Mouse (Mus musculus) stomach, embryonic 14.5 days (tissue): ENCODE data around the gene Lnx1. TPM values are rescaled to one million over a fixed set of nuclear protein-coding genes. Genes with fewer than 3 reads are reported as not detected.

Source experiments
- ATAC-seq: fragments of 200-750 bp; cut with Nextera tagmentation; 2 replicates; pipeline ENCODE4 v1.8.0; 2017; ENCODE audit warnings: low read depth, moderate TSS enrichment; ENCODE audit not compliant: insufficient number of reproducible peaks, insufficient read depth, low FRiP score
- H3K27ac ChIP-seq: fragments of 300-500 bp; sonication (generic); 2 replicates; pipeline ENCODE4 v1.5.1; 2014; ENCODE audit warnings: mild to moderate bottlenecking, low read length, moderate library complexity, mixed read lengths
- H3K27me3 ChIP-seq: fragments of 300-500 bp; sonication (generic); 2 replicates; pipeline ENCODE4 v1.6.1; 2014; ENCODE audit warnings: low read length, control low read depth, mixed read lengths; ENCODE audit not compliant: control insufficient read depth, insufficient read depth
- H3K36me3 ChIP-seq: fragments of 300-500 bp; sonication (generic); 2 replicates; pipeline ENCODE4 v1.6.1; 2014; ENCODE audit warnings: mild to moderate bottlenecking, control low read depth, low read length, moderate library complexity, mixed read lengths; ENCODE audit not compliant: control insufficient read depth, insufficient read depth
- H3K4me1 ChIP-seq: fragments of 300-500 bp; sonication (generic); 2 replicates; pipeline ENCODE4 v1.6.1; 2014; ENCODE audit warnings: low read length, control low read depth, mixed read lengths; ENCODE audit not compliant: control insufficient read depth, insufficient read depth
- H3K4me2 ChIP-seq: fragments of 300-500 bp; sonication (generic); replicated peaks from 2 replicates; pipeline ENCODE4 v1.6.1; 2014; ENCODE audit warnings: low read depth, low read length, control low read depth
- H3K4me3 ChIP-seq: fragments of 300-500 bp; sonication (generic); 2 replicates; pipeline ENCODE4 v1.5.1; 2014; ENCODE audit warnings: low read depth, low read length, control low read depth
- H3K9ac ChIP-seq: fragments of 300-500 bp; sonication (generic); replicated peaks from 2 replicates; pipeline ENCODE4 v1.6.1; 2014; ENCODE audit warnings: low read depth, mild to moderate bottlenecking, control low read depth, low read length, moderate library complexity, mixed read lengths
- H3K9me3 ChIP-seq: fragments of 300-500 bp; sonication (generic); 2 replicates; pipeline ENCODE4 v1.6.1; 2016; ENCODE audit warnings: low read depth, low read length, control low read depth; ENCODE audit not compliant: control insufficient read depth
- WGBS: fragments of 180-500 bp; shearing (Covaris S2); extraction: QIAGEN DNeasy Blood & Tissue Kit; methylation state at CpG from one replicate; pipeline ENCODE4 v1.1.7; 2014; 5-methylcytosine and 5-hydroxymethylcytosine counted together
- polyA plus RNA-seq: library from polyadenylated mRNA; unstranded; fragments of >200 nt; fragmentation: Nextera tagmentation; extraction: Ambion mirVana; gene quantifications from 2 replicates; pipeline ENCODE4 v1.2.1, GENCODE M21; 2014

Lnx1 gene
- polyA plus RNA-seq, 1 experiment from 2014 or later: 4.9 TPM

GRCm38 (mm10) chr5:74677399-74678338 lies 25.0 kb downstream of the Lnx1 start:
- peak overlapping the region; percentile 10; the same call in 1 of the 2 replicates for H3K27ac ChIP-seq
- no peak for ATAC-seq
- no peak overlapping the region for H3K4me2 ChIP-seq
- H3K4me1 ChIP-seq: 0 out of 2 replicates have a peak, but pooled peaks cover 2% of the 10 kb centered on the region
- WGBS: 57% methylated on average over 19 of the region's 19 CpGs
- no peaks in the 10 kb centered on the region for H3K36me3 ChIP-seq
- H3K4me3 ChIP-seq: no peak overlapping the region
- H3K9ac ChIP-seq: no peak overlapping the region
- no peaks in the 10 kb centered on the region for H3K27me3 ChIP-seq
- no peaks in the 10 kb centered on the region for H3K9me3 ChIP-seq

DNA sequence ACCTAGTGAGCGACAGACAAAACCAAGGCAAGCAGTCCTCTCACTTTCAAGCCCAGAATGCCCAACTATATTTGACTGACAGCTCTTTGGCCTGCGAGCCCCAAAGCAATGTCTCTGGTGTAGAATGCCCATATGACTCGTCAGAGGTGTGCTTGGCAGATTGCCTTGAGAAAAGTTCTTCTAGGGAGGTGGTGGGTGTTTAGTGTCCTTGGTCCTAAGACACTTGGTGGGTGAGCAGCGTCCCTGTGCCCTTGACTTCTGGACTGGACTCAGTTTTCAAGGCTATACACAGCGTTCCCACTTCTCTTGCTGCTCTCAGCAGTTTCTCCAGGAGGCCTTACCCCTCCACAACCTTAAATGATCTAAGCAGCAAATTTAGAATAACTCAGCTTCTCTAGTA lies 30.2 kb downstream of the Lnx1 start:
- WGBS: 82% methylated on average over 5 of the region's 5 CpGs
- Histone ChIP-seq H3K27me3 (no peaks in the 10 kb centered on the region), H3K4me3 (no peak overlapping the region), H3K4me1 (0 out of 2 replicates have a peak, but pooled peaks cover 2% of the 10 kb centered on the region), H3K9ac (no peak overlapping the region), H3K36me3 (no peaks in the 10 kb centered on the region), H3K9me3 (no peaks in the 10 kb centered on the region), H3K4me2 (no peak overlapping the region), H3K27ac (no peak overlapping the region)
- no peak for ATAC-seq

- no peaks in the 10 kb centered on the region for H3K27me3 ChIP-seq
- ATAC-seq: no peak
- 78% methylated on average over 3 of the region's 3 CpGs for WGBS
- H3K36me3 ChIP-seq: no peaks in the 10 kb centered on the region
- no peak overlapping the region for H3K4me3 ChIP-seq
- H3K9ac ChIP-seq: no peak overlapping the region
- no peaks in the 10 kb centered on the region for H3K4me1 ChIP-seq
- no peaks in the 10 kb centered on the region for H3K9me3 ChIP-seq
- no peak overlapping the region for H3K4me2 ChIP-seq
- no peak overlapping the region for H3K27ac ChIP-seq
Measured at GRCm38 (mm10) chr5:74670877-74671276, 31.8 kb downstream of the Lnx1 start.

GRCm38 (mm10) chr5:74669925-74670324 lies 32.8 kb downstream of the Lnx1 start:
- WGBS: 80% methylated on average over 6 of the region's 6 CpGs

GRCm38 (mm10) chr5:74668956-74669355 lies 33.8 kb downstream of the Lnx1 start:
- no peaks in the 10 kb centered on the region for H3K4me1 ChIP-seq
- ATAC-seq: no peak
- H3K9ac ChIP-seq: no peak overlapping the region
- no peaks in the 10 kb centered on the region for H3K36me3 ChIP-seq
- no peak overlapping the region for H3K4me3 ChIP-seq
- WGBS: 59% methylated on average over 6 of the region's 6 CpGs
- H3K9me3 ChIP-seq: no peaks in the 10 kb centered on the region
- no peak overlapping the region for H3K27ac ChIP-seq
- H3K4me2 ChIP-seq: no peak overlapping the region
- H3K27me3 ChIP-seq: no peaks in the 10 kb centered on the region

More at GRCm38 (mm10) chr5:74669925-74670324, 32.8 kb downstream of the Lnx1 start:
- Histone ChIP-seq H3K27ac (no peak overlapping the region), H3K36me3 (no peaks in the 10 kb centered on the region), H3K9ac (no peak overlapping the region), H3K27me3 (no peaks in the 10 kb centered on the region), H3K4me2 (no peak overlapping the region), H3K4me3 (no peak overlapping the region), H3K9me3 (no peaks in the 10 kb centered on the region), H3K4me1 (no peaks in the 10 kb centered on the region)
- no peak for ATAC-seq

DNA sequence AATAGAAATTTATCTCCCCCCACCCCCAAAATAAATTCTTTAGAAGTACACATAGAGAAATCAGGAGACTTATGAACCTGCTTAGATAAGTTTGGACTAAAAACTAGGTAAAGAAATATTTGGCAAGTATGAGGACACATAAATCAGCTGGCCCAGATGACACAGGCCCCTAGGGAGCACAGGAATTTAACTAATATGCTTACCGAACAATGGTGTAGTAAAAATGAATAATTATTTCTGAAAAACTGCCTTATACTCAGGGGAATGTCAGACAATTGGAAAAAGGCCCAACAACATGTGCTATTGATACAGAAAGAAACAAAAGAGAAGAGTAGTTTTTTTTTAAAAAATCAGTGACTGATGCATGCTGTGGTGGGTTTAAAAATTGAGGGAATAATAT lies 40.1 kb downstream of the Lnx1 start:
- Histone ChIP-seq H3K9me3 (no peaks in the 10 kb centered on the region), H3K9ac (no peak overlapping the region), H3K36me3 (no peaks in the 10 kb centered on the region), H3K4me3 (no peak overlapping the region), H3K4me2 (no peak overlapping the region), H3K27me3 (no peaks in the 10 kb centered on the region), H3K27ac (no peak overlapping the region), H3K4me1 (peaks cover 13% of the 10 kb centered on the region; the same call in 1 of the 2 replicates)
- ATAC-seq: no peak
- 40% methylated on average over 1 of the region's 1 CpGs for WGBS

GRCm38 (mm10) chr5:74661734-74662560 lies 40.8 kb downstream of the Lnx1 start:
- no peak overlapping the region for H3K27ac ChIP-seq
- no peak overlapping the region for H3K4me3 ChIP-seq
- no peak overlapping the region for H3K9ac ChIP-seq
- WGBS: 45% methylated on average over 4 of the region's 4 CpGs
- ATAC-seq: no peak
- H3K4me1 ChIP-seq: peaks cover 13% of the 10 kb centered on the region; the same call in 1 of the 2 replicates
- H3K9me3 ChIP-seq: no peaks in the 10 kb centered on the region
- no peak overlapping the region for H3K4me2 ChIP-seq
- H3K36me3 ChIP-seq: no peaks in the 10 kb centered on the region
- H3K27me3 ChIP-seq: no peaks in the 10 kb centered on the region

DNA sequence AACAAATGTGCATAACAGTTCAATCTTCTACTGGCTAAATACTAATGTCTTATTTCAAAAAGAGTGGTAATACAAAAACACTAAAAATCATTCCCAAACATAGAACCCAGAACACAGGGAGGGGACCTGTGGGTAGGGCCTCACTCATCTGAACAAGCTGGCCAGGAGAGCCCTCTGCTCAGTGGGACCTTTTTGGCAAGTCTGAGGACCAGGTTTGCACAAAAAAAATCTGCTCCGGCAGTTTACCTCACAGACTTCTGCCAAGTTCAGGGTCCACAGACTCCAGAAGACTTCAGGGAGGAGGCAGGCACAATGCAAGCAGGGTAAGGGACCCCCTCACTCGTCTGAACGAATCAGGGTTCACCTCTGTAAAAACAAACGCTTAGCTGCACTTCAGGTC lies 42.9 kb downstream of the Lnx1 start:
- H3K9ac ChIP-seq: no peak overlapping the region
- no peak for ATAC-seq
- no peaks in the 10 kb centered on the region for H3K36me3 ChIP-seq
- H3K4me3 ChIP-seq: no peak overlapping the region
- 35% methylated on average over 4 of the region's 4 CpGs for WGBS
- H3K4me2 ChIP-seq: no peak overlapping the region
- H3K9me3 ChIP-seq: no peaks in the 10 kb centered on the region
- no peaks in the 10 kb centered on the region for H3K27me3 ChIP-seq
- no peak overlapping the region for H3K27ac ChIP-seq
- H3K4me1 ChIP-seq: peaks cover 13% of the 10 kb centered on the region; the same call in 1 of the 2 replicates
